Mouse (Mus musculus) urinary bladder, adult 18-20 months (tissue): Measurements from ENCODE around the gene Atp5h.

Experiments
- DNase-seq, 2 experiments: peaks; one replicate each; pipeline ENCODE4 v3.0.0; 2022; ENCODE audit warnings: low spot score in 2 of 2, mixed read lengths in 2 of 2

Atp5h gene

DNA sequence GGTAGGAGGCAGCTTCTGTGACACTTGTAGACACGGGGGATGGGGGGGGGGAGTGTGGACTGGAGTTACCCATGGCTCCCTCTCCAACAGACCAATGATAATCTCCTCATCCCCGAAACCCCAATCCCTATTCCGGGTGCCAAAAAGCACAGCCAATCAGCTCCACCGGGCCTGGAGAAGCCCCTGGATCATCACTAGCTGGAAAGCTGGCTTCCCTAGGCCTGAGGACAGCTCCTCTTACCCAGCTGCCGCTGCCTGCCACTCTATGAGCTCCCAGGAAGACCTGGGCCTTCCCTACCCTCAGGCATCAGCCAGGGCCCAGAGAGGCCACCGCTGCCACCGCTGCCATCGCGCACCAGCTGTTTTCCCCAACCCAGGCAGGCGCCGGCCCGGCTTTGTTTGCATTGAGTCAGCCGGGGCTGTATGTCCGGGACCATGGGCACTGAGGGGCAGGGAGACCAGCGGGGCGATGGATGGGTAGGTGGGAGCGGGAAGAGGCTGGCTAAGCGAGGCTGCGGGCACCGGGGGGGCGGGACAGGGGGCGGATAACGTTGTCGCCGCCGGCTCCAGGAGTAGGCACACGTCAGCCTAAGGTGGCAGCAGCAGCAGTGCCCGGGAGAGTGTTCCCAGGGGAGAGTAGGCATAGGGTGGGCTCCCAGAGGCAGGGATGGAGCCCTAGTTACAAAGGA lies 52.9 kb downstream of the Atp5h start:
- peak in 1 of 2 experiments; percentile 53 for DNase-seq

DNA sequence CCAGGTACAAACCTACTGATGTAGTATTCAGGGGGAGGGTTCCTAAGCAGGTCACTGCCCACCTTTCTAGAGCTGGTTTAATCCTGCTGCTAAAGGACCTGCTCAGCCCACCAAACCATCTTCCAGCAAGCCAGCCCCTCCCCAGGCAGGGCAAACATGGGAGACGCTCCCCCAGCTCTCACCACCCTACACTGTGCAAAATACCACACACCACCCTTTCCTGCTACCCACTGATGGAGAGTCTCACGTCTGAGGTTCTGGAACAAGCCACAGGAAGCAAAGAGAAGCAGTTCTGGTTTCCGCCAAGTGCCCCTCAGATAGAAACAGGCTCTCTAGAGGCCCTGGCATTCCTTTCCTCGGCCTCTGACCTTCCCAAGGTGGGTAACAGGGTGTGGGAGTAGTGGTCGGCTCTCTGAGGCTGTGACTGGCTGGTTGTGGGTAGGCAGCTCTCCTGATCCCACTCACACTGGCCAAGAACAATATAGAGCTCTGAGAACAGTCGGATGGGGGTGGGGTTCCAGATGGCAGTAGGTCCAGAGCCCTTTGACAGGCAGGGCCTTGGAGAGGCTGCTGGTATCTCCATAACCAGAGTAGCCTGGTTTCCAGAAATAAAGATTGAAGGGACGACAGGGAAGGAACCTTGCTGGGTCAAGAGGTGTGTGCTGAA lies 53.6 kb downstream of the Atp5h start:
- DNase-seq, result no peak
